Mouse (Mus musculus): ENCODE data around the gene Vps37b. TPM values are rescaled to one million over a fixed set of nuclear protein-coding genes. Genes with fewer than 3 reads are reported as not detected.

The Vps37b gene
- polyA plus RNA-seq, 1 experiment from 2014 or later = 40.7 TPM

DNA sequence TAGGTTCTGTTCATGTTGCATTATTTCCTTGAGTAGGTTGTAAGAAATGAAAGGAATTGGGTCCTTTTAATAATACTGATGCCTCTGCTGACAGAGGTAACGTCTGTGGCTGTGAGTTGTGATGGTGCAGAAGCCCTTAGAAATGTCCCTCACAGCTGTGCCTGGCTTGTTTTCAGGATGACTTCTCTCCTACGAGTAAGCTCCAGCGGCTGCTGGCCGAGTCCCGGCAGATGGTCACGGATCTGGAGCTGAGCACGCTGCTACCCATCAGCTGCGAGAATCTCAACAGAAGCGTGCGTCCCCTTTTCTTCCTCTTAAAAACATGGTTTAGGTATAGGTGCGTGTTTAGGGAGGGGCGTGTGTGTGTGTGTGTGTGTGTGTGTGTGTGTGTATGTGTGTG lies 71.0 kb downstream of the Vps37b start:
- no peak for ATAC-seq (ENCODE audit: insufficient number of reproducible peaks, insufficient read depth, low FRiP score, low TSS enrichment, low read depth)
- Histone ChIP-seq H3K9ac (replicated peaks) (no peak overlapping the region), H3K4me1 (replicated peaks) (peaks cover 3% of the 10 kb centered on the region; the same call in 1 of the 2 replicates), H3K27me3 (no peaks in the 10 kb centered on the region), H3K36me3 (no peaks in the 10 kb centered on the region), H3K4me3 (replicated peaks) (no peak overlapping the region), H3K9me3 (no peaks in the 10 kb centered on the region), H3K27ac (no peak overlapping the region), H3K4me2 (no peak overlapping the region)
- WGBS = 83% methylated on average over 12 of the region's 12 CpGs

DNA sequence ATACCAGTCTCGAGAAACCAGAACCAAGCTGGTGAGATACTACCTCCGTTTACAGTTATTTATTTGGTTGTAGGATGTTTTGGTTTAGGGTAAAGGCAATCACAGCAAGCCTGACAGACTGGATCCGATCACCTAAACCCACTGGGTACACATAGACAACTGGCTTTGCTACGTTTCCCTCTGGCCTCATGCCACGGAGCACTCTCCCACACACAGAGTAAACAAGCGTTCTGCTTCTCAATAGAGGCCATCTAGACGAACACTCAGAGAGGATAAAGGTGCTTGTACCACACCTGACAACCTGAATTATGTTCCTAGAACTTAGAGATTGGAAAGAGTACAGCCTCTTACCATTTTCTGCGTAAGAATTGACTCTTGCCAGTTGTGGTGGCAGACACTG lies 71.9 kb downstream of the Vps37b start:
- Histone ChIP-seq H3K9ac (replicated peaks) (no peak overlapping the region), H3K4me1 (replicated peaks) (peaks cover 3% of the 10 kb centered on the region; the same call in 1 of the 2 replicates), H3K4me2 (no peak overlapping the region), H3K4me3 (replicated peaks) (no peak overlapping the region), H3K36me3 (no peaks in the 10 kb centered on the region), H3K27me3 (no peaks in the 10 kb centered on the region), H3K27ac (no peak overlapping the region), H3K9me3 (no peaks in the 10 kb centered on the region)
- 79% methylated on average over 8 of the region's 8 CpGs for WGBS
- ATAC-seq (ENCODE audit: insufficient number of reproducible peaks, insufficient read depth, low FRiP score, low TSS enrichment, low read depth) = no peak

DNA sequence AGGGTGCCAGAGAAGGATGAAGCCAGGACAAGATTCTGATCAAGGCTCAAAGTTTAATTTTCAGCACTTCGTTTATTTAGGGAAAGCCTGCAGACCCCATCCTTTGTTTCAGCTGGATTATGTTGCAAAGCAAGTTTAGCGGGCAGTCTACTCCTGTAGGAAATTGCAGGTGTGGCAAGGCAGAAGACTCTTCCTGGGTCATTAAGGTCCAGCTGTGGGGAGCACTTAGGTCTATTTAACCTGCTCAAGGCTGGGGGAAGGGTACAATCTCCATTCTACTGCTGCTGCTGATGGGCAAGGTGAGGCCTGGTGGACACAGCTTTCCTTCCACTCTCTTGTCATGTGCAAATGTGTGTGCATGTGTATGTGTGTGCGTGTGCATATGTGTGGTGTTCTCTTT lies 73.1 kb downstream of the Vps37b start:
- Histone ChIP-seq H3K27me3 (no peaks in the 10 kb centered on the region), H3K9me3 (no peaks in the 10 kb centered on the region), H3K9ac (replicated peaks) (no peak overlapping the region), H3K4me3 (replicated peaks) (no peak overlapping the region), H3K4me2 (no peak overlapping the region), H3K27ac (no peak overlapping the region), H3K4me1 (replicated peaks) (peaks cover 8% of the 10 kb centered on the region; the same call in 1 of the 2 replicates), H3K36me3 (no peaks in the 10 kb centered on the region)
- no peak for ATAC-seq (ENCODE audit: insufficient number of reproducible peaks, insufficient read depth, low FRiP score, low TSS enrichment, low read depth)
- WGBS = 74% methylated on average over 3 of the region's 3 CpGs

DNA sequence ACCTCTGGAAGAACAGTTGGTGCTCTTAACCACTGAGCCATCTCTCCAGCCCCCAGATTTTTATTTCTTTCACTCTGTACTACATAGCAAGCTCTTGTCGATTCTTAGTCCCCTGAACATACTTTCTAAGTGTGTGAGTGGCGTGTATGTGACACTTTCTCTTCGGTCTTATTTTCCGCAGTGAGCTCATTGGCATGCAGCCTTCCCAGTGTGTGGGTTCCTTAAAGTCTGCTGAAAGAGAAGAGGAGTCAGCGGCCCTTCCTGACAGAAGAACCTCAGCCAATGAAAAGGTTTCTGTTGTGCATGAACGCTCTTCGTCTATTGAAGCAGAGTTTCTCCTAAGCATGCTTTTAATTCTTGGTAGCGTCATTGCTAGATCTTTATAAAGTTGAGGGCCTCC lies 74.9 kb downstream of the Vps37b start:
- Histone ChIP-seq H3K4me2 (no peak overlapping the region), H3K9ac (replicated peaks) (no peak overlapping the region), H3K27me3 (no peaks in the 10 kb centered on the region), H3K4me1 (replicated peaks) (peaks cover 8% of the 10 kb centered on the region; the same call in 1 of the 2 replicates), H3K27ac (no peak overlapping the region), H3K36me3 (no peaks in the 10 kb centered on the region), H3K4me3 (replicated peaks) (no peak overlapping the region), H3K9me3 (no peaks in the 10 kb centered on the region)
- 94% methylated on average over 8 of the region's 8 CpGs for WGBS
- no peak for ATAC-seq (ENCODE audit: insufficient number of reproducible peaks, insufficient read depth, low FRiP score, low TSS enrichment, low read depth)

Small RNA genes within 50 kb of the gene (microRNA-seq; reads per million reads assigned to microRNA genes)
- gene Mir7032 = not detected

Other genes with a start within 250 kb of the Vps37b start
- gene Hcar2, start 166.8 kb downstream of the Vps37b start, polyA plus RNA-seq (2016; fragmentation: Nextera tagmentation; extraction: Ambion mirVana) = 0.10 and 0.18 TPM in 2 replicates
- gene Hcar1, start 152.2 kb downstream of the Vps37b start, polyA plus RNA-seq (2016; fragmentation: Nextera tagmentation; extraction: Ambion mirVana) = 0.22 TPM in 1 of 2 replicates, not detected in the other
- 162 and 184 TPM in 2 replicates for gene Denr, start 125.1 kb downstream of the Vps37b start, polyA plus RNA-seq (2016; fragmentation: Nextera tagmentation; extraction: Ambion mirVana)
- 1.8 and 2.1 TPM in 2 replicates for gene Gm43518, start 104.9 kb downstream of the Vps37b start, polyA plus RNA-seq (2016; fragmentation: Nextera tagmentation; extraction: Ambion mirVana)
- 5.9 and 7.5 TPM in 2 replicates for gene Ccdc62, start 101.6 kb downstream of the Vps37b start, polyA plus RNA-seq (2016; fragmentation: Nextera tagmentation; extraction: Ambion mirVana)
- 7.9 and 9.9 TPM in 2 replicates for gene Hip1r, start 58.6 kb downstream of the Vps37b start, polyA plus RNA-seq (2016; fragmentation: Nextera tagmentation; extraction: Ambion mirVana)
- gene Abcb9, start 63.5 kb upstream of the Vps37b start, polyA plus RNA-seq (2016; fragmentation: Nextera tagmentation; extraction: Ambion mirVana) = 0.66 and 1.5 TPM in 2 replicates
- gene Ogfod2, start 80.0 kb upstream of the Vps37b start, polyA plus RNA-seq (2016; fragmentation: Nextera tagmentation; extraction: Ambion mirVana) = 13.9 and 18.5 TPM in 2 replicates
- 117 and 127 TPM in 2 replicates for gene Arl6ip4, start 83.8 kb upstream of the Vps37b start, polyA plus RNA-seq (2016; fragmentation: Nextera tagmentation; extraction: Ambion mirVana)
- 3.1 and 3.6 TPM in 2 replicates for gene Pitpnm2, start 217.5 kb upstream of the Vps37b start, polyA plus RNA-seq (2016; fragmentation: Nextera tagmentation; extraction: Ambion mirVana)